Comparison of ENCODE assay signal across 9 mouse cellular contexts in genomic region chr2:116019959-116020358, GRCm38 (mm10). TPM values are rescaled to one million over a fixed set of nuclear protein-coding genes. Genes with fewer than 3 reads are reported as not detected.
DNase-seq lines count a peak whose midpoint lies in the region; ATAC-seq lines count a peak whose summit lies in the region.
"Had no signal": no experiment of that assay in that cellular context is flagged by ENCODE, and none has a peak within 500 bp of the region (broad histone marks: within the 10 kb centered on the region; RNA-seq: fewer than 3 reads in every experiment).

No protein-coding gene starts in this region.

- H3K36me3 ChIP-seq in heart, embryonic 10.5 days: peaks cover 30% of the 10 kb centered on the region; the same call in 1 of the 2 replicates
- H3K36me3 ChIP-seq in embryonic facial prominence, embryonic 10.5 days (replicated peaks): peaks cover 42% of the 10 kb centered on the region
- H3K36me3 ChIP-seq in hindbrain, embryonic 13.5 days: peaks cover 8% of the 10 kb centered on the region
- no peaks in the 10 kb centered on the region for H3K36me3 ChIP-seq in midbrain, embryonic 16.5 days (ENCODE audit: control insufficient read depth, insufficient read depth, low read length)

- intact Hi-C loops in heart, postnatal 25 days (cut with DNase I): no loop called here

- peak overlapping the region; percentile 75; the same call in 1 of the 2 replicates for H3K27ac ChIP-seq in heart, embryonic 10.5 days
- peak overlapping the region; percentile 83 for H3K27ac ChIP-seq in embryonic facial prominence, embryonic 10.5 days (replicated peaks)
- peak overlapping the region; percentile 86 for H3K27ac ChIP-seq in hindbrain, embryonic 13.5 days
- H3K27ac ChIP-seq in midbrain, embryonic 16.5 days (ENCODE audit: low read length): peak overlapping the region; percentile 67

- H3K4me1 ChIP-seq in heart, embryonic 10.5 days: peaks cover 40% of the 10 kb centered on the region
- peaks cover 42% of the 10 kb centered on the region for H3K4me1 ChIP-seq in embryonic facial prominence, embryonic 10.5 days
- H3K4me1 ChIP-seq in hindbrain, embryonic 13.5 days (replicated peaks): peaks cover 49% of the 10 kb centered on the region
- peaks cover 27% of the 10 kb centered on the region for H3K4me1 ChIP-seq in midbrain, embryonic 16.5 days (ENCODE audit: control insufficient read depth, insufficient read depth, low read length)

- peak; percentile 34; the same call in 1 of the 2 replicates for ATAC-seq in hindbrain, embryonic 13.5 days (ENCODE audit: low FRiP score)
- peak; percentile 69 for ATAC-seq in midbrain, embryonic 16.5 days

- H3K9me3 ChIP-seq in heart, embryonic 10.5 days: no peaks in the 10 kb centered on the region
- H3K9me3 ChIP-seq in embryonic facial prominence, embryonic 10.5 days: no peaks in the 10 kb centered on the region
- H3K9me3 ChIP-seq in hindbrain, embryonic 13.5 days: no peaks in the 10 kb centered on the region
- H3K9me3 ChIP-seq in midbrain, embryonic 16.5 days (replicated peaks; ENCODE audit: control insufficient read depth, low read length, poor library complexity, severe bottlenecking): no peaks in the 10 kb centered on the region

- H3K27me3 ChIP-seq in heart, embryonic 10.5 days (ENCODE audit: insufficient read depth, poor library complexity, severe bottlenecking): no peaks in the 10 kb centered on the region
- H3K27me3 ChIP-seq in embryonic facial prominence, embryonic 10.5 days (replicated peaks; ENCODE audit: low read depth, poor library complexity, severe bottlenecking): no peaks in the 10 kb centered on the region
- H3K27me3 ChIP-seq in hindbrain, embryonic 13.5 days: no peaks in the 10 kb centered on the region
- H3K27me3 ChIP-seq in midbrain, embryonic 16.5 days (ENCODE audit: control insufficient read depth, insufficient read depth, low read depth, low read length): no peaks in the 10 kb centered on the region; the same call in 1 of the 2 replicates

- H3K9ac ChIP-seq in hindbrain, embryonic 13.5 days: peak overlapping the region; percentile 49
- H3K9ac ChIP-seq in midbrain, embryonic 16.5 days (ENCODE audit: low read depth, low read length): no peak overlapping the region

- DNase-seq in heart, embryonic 10.5 days (ENCODE audit: low spot score): no peak
- DNase-seq in heart, postnatal 25 days (ENCODE audit: low spot score): no peak
- peak; percentile 46 for DNase-seq in embryonic facial prominence, embryonic 10.5 days (ENCODE audit: low spot score)
- no peak for DNase-seq in left cerebral cortex, adult 9 months (ENCODE audit: low spot score in 2 of 2)
- DNase-seq in adipocyte (ENCODE audit: low spot score): no peak
- DNase-seq in urinary bladder, postnatal 4 days (ENCODE audit: low spot score in 2 of 2): no peak

- H3K4me2 ChIP-seq in hindbrain, embryonic 13.5 days: peak overlapping the region; percentile 37
- peak overlapping the region; percentile 18 for H3K4me2 ChIP-seq in midbrain, embryonic 16.5 days (ENCODE audit: low read length)

- 53% methylated on average over 9 of the region's 9 CpGs for WGBS in heart, embryonic 10.5 days
- 16% methylated on average over 9 of the region's 9 CpGs for WGBS in embryonic facial prominence, embryonic 10.5 days
- 15% methylated on average over 9 of the region's 9 CpGs for WGBS in hindbrain, embryonic 13.5 days
- WGBS in midbrain, embryonic 16.5 days: 4% methylated on average over 9 of the region's 9 CpGs

- H3K4me3 ChIP-seq in heart, embryonic 10.5 days: no peak overlapping the region
- H3K4me3 ChIP-seq in embryonic facial prominence, embryonic 10.5 days: peak overlapping the region; percentile 23
- no peak overlapping the region for H3K4me3 ChIP-seq in hindbrain, embryonic 13.5 days
- H3K4me3 ChIP-seq in midbrain, embryonic 16.5 days (ENCODE audit: low read depth, low read length): no peak overlapping the region

RNA-seq across cellular contexts. Expression of gene Meis2, which starts 45.7 kb away (rescaled TPM):
- polyA plus RNA-seq in heart, embryonic 10.5 days (2016; fragmentation: Nextera tagmentation; extraction: Ambion mirVana): 45.2 and 62.7 TPM in 2 replicates
- 10 to 100 TPM; 22.3 to 23.0 TPM for total RNA-seq in heart, postnatal 25 days (2021)
- polyA plus RNA-seq in embryonic facial prominence, embryonic 10.5 days (2016; fragmentation: Nextera tagmentation; extraction: Ambion mirVana): 67.0 and 71.9 TPM in 2 replicates
- polyA plus RNA-seq in hindbrain, embryonic 13.5 days (2015; fragmentation: Nextera tagmentation; extraction: Ambion mirVana): 139 and 175 TPM in 2 replicates
- 62.5 and 70.2 TPM in 2 replicates for polyA plus RNA-seq in midbrain, embryonic 16.5 days (2015; fragmentation: Nextera tagmentation; extraction: Ambion mirVana)
- total RNA-seq: megakaryocyte progenitor cell, adult 5-6 weeks had no signal
